Mouse (Mus musculus): Measurements from ENCODE around the gene Fndc8.

Gene Fndc8

DNA sequence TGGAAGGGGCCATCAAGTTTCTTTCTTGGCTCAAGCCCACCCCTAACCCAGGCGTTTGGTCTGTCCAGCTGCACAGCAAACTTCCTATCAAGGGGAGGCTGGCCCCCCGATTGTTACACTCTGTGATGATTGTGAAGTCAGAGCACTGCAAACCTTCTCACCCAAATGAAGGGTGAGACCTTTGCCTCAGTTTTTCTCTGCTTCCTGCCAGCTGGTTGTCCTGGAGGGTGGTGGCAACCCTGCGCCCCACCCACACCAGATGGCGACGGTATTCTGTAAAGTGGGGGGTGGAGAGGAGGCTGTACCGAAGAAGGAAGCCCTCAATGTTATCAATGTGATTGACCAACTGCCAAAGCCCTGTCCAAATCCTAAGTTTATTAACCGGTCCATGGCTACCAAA, at the start of gene Fndc8:
TSS of gene Fndc8 (plus strand) at position 189 of the 400 bp plus-strand sequence.
- in situ Hi-C loops (cut with MboI; ENCODE audit: low sequenced_read_pairs) = loop anchor here (10.0 kb wide), 1 partner anchor 657 kb away; no protein-coding TSS in a partner anchor

GRCm38 (mm10) chr11:82844771-82845414, 47.0 kb upstream of the Fndc8 start:
- in situ Hi-C loops (cut with MboI; ENCODE audit: low sequenced_read_pairs) = no loop called here

- in situ Hi-C loops (cut with MboI; ENCODE audit: low sequenced_read_pairs) = no loop called here
Measured at GRCm38 (mm10) chr11:82845415-82846078, 46.4 kb upstream of the Fndc8 start.

- in situ Hi-C loops (cut with MboI; ENCODE audit: low sequenced_read_pairs) = no loop called here
Measured at GRCm38 (mm10) chr11:82846079-82846436, 45.9 kb upstream of the Fndc8 start.

GRCm38 (mm10) chr11:82846938-82847337, 45.0 kb upstream of the Fndc8 start:
- in situ Hi-C loops (cut with MboI; ENCODE audit: low sequenced_read_pairs) = no loop called here

DNA sequence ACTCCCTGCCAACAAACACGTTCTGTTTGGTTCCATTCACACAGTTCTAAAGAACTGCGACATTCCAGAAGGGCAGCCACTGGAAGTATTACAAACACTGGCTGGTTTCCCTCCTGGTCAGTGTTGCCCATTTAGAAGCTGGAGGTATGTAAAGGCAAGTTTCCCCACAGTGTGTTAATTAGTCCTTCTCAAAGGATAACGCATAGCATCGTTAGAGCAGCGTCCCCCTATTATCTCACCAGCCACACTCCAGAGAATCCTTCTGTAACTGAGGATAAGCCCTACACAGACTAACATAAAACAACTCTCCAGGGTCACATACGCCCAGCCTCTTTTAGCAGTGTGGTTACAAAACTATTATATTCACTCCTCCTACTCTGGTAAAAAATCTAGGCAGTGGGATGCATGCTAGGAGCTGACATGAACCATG, 44.3 kb upstream of the Fndc8 start:
- in situ Hi-C loops (cut with MboI; ENCODE audit: low sequenced_read_pairs) = no loop called here

DNA sequence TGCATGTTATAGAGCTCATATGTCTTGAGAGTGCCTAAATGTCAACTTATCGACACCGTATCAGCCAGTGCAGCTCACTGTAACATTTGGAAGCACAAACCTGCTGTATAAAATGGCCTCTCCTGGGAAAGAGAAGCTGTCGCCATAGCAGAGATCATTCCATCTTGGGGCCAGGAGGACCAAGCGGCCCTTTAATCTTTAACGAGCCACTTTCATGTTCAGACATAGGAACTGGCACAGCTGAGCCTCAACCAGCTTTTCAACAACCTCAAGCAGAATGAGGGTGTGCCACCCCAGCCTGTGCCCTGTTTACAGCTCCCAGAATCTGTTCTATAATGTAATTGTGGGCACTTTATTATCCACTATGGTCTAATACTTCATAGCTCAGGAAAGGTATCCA, 41.7 kb upstream of the Fndc8 start:
- in situ Hi-C loops (cut with MboI; ENCODE audit: low sequenced_read_pairs) = no loop called here

GRCm38 (mm10) chr11:82852115-82852514, 39.8 kb upstream of the Fndc8 start:
- in situ Hi-C loops (cut with MboI; ENCODE audit: low sequenced_read_pairs) = no loop called here

DNA sequence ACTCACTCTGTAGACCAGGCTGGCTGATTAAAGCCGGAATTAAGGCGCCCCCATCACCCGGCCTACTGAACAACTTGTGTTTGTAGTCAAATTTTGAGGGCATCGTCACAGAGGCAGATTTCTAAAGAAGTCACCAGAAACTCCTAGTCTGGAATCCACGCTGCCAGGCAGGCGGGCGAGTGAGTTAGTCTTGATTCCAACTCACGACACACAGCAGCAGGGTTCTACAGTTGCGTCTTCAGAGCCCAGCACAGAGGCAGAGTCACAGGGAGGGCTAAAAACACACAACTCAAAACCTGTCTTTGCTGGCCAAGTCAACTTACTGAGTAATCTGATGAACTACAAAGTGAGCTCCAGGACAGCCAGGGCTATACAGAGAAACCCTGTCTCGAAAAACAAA, 39.4 kb upstream of the Fndc8 start:
- in situ Hi-C loops (cut with MboI; ENCODE audit: low sequenced_read_pairs) = no loop called here

DNA sequence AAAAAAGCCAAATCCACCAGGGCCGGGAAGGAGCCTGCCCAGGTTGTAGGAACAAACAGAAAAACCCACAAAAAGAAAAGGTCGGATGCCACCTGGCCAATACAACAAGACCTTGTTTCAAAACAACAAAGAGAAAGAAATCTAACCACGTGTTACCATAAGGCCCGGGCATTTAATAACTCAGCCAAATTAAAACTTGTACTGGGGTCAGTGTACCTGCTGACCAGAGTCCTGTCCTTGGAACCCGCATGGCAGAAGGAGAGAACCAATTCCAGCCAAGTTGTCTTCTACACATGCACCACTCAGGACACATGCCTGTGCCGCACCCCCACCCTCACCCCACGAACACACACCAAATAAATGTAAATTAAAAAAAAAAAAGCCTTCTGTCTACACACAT, 39.0 kb upstream of the Fndc8 start:
- in situ Hi-C loops (cut with MboI; ENCODE audit: low sequenced_read_pairs) = no loop called here

DNA sequence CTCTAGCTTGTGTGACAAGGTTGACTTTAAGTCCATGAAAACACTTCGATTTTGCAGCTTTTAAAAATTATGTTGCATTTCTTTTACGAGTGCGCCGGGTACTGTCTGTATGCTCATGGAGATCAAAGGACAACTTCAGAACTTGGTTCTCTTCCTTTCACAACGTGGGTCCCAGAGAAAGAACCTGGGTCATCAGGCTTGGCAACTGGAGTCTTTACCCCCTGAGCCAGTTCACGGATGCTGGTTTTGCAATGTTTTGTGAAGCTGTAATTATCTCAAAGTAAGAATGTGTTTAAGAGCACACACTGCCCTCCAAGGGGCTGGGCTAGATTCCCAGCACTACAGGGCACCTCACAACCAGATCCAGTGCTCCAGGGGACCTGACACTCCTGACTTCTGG, 37.8 kb upstream of the Fndc8 start:
- in situ Hi-C loops (cut with MboI; ENCODE audit: low sequenced_read_pairs) = no loop called here

DNA sequence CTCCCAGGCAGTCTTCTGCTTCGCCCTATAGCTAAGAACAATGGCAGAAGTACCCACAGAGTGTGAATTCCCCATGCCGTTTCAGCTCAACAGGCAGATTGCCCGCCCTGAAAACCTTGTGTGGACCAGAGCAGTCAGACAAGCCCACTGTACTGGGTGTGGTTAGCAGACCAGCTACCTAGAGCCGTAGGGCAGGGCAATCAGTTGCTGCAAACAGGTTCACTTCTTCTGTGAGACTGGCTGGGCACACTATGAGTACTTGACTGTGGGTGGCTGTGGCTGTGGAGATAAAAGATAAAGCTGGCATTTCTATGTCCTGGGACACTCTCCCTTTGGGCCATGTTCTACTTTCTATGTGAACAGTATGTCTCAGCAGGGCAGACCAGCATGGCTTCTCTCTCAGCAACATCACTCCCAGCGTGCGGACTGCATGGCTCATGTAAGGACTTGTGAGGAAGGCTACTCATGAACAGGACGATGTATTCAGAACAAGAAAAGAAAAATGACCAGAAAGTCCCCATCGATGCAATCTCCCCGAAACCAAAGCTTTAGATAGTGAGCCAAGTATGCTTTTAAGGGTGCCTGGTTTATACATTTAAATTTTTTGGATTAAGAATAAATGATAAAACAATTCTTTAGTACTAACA, 36.5 kb upstream of the Fndc8 start:
- in situ Hi-C loops (cut with MboI; ENCODE audit: low sequenced_read_pairs) = no loop called here

DNA sequence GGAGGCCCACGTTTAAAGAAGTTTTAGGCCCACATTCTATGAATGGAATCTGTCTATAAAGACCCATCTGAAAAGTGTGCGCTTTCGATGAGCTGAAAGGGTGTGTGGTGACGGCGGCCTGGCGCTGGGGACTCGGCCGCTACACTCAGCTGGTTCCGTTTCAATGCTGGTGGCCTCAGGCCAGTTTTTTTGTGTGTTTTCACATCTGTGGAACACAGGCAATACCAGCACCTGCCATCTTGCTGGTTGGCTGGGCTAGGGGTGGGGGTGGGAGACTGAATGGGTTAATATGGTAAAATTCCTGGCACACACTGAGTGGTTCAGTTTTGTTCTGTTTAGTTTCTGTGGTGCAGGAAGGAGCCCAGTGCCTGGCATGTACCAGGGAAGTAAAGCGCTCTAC, 35.9 kb upstream of the Fndc8 start:
- in situ Hi-C loops (cut with MboI; ENCODE audit: low sequenced_read_pairs) = no loop called here

DNA sequence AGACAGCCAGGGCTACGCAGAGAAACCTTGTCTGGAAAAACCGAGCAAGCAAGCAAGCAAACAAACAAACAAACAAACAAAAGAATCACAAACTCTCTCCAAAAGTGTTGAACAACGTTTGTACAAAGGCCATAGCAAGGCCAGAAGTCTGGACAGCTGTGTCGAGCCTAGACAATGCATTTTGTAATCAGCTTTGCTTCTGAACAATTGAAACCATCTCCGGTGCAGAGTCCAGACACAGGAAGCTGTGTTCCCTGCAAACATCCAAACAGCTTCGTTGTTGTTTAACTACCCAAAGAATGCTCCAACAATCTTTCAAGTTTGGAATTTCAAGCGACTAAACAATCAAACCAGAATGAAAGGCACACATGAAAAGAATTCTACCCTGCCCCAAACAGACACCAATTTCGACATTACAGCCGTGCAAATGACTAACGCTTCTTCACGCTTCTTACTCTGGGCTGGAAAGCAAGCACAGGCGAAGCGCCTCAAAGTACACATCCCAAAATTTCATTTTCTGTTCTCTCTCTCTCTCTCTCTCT, 34.5 kb upstream of the Fndc8 start:
- in situ Hi-C loops (cut with MboI; ENCODE audit: low sequenced_read_pairs) = no loop called here

- in situ Hi-C loops (cut with MboI; ENCODE audit: low sequenced_read_pairs) = no loop called here
Measured at GRCm38 (mm10) chr11:82860759-82861158, 31.2 kb upstream of the Fndc8 start.

GRCm38 (mm10) chr11:82861558-82861957, 30.4 kb upstream of the Fndc8 start:
- in situ Hi-C loops (cut with MboI; ENCODE audit: low sequenced_read_pairs) = no loop called here

GRCm38 (mm10) chr11:82862638-82863037, 29.3 kb upstream of the Fndc8 start:
- in situ Hi-C loops (cut with MboI; ENCODE audit: low sequenced_read_pairs) = no loop called here

- in situ Hi-C loops (cut with MboI; ENCODE audit: low sequenced_read_pairs) = no loop called here
Measured at GRCm38 (mm10) chr11:82863059-82863458, 28.9 kb upstream of the Fndc8 start.

GRCm38 (mm10) chr11:82863488-82863931, 28.4 kb upstream of the Fndc8 start:
- in situ Hi-C loops (cut with MboI; ENCODE audit: low sequenced_read_pairs) = no loop called here

DNA sequence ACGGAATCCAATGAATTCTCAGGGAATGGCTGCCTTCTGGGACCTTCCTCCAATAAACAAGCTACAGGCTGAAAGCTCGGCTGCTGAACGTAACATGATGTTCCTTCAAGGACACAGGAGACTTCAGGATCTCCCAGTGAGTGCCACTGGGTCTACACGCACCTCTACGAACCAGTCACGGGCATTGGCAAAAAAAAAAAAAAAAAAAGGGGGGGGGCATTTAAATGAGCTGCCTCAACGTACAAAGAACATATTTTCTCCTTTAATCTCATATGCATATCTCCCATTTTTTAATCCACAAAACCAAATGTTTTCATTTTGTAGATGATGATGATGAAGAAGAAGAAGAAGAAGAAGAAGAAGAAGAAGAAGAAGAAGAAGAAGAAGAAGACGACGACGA, 26.0 kb upstream of the Fndc8 start:
- in situ Hi-C loops (cut with MboI; ENCODE audit: low sequenced_read_pairs) = no loop called here

DNA sequence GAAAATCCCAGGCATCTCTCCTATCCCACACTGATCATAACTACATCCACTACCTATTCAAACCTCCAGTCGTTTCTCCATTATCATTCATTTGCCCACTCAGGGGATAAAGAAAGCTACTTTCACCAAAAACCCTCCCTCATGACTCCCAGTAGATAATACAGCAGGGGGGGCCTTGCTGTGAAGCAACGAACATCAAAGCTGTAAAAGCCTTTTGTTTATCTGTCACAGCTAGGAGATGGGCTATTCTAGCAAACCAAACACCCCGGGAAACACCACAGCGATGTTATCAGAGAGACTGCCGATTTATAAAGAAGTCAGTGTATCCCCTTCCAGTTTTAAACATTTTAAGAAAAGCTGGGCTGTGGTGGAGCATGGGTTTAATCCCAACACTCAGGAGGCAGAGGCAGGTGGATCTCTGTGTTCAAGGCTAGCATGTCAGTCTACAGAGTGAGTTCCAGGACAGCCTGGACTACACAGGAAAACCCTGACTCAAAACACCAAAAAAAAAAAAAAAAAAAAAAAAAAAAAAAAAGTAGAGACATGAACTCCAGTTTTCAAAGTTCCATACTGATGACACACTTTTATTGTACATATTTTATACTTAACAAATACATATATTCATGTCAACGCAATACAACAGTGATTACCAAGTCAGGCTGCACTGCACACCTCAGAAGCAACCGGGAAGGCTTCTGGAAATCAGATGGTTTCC, 24.9 kb upstream of the Fndc8 start:
- in situ Hi-C loops (cut with MboI; ENCODE audit: low sequenced_read_pairs) = no loop called here
